Mouse (Mus musculus): ENCODE measurements around the gene Tmprss11c.
"Not testable (repeated sequence)": the region's sequence is repeated elsewhere in the genome, so short reads cannot be mapped to it uniquely, and the experiment has no call there.

DNA sequence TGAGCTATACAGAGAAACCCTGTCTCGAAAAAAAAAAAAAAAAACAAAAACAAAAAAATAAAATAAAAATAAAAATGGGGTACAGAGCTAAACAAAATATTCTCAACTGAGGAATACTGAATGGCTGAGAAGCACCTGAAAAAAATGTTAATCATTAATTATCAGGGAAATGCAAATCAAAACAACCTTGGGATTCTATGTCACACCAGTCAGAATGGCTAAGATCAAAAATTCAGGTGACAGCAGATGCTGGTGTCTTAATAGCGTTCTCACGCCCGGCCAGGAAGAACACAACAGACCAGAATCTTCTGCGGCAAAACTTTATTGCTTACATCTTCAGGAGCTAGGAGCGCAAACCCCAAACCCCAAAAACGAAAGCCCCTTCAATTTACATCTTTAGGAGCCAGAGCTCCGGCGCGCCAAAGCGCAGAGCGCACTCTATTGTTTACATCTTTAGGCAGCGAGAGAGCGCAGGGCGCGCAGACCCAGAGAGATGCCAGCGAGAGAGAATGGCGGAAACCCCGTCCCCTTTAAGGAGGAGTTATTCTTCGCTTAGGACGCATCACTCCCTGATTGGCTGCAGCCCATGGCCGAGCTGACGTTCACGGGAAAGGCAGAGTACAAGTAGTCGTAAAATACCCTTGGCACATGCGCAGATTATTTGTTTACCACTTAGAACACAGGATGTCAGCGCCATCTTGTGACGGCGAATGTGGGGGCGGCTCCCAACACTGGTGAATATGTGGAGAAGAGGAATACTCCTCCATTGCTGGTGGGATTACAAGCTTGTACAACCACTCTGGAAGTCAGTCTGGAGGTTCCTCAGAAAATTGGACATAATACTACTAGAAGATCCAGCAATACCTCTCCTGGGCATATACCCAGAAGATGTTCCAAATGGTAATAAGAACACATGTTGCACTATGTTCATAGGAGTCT, 29.2 kb upstream of the Tmprss11c start:
- not testable (repeated sequence) for TF ChIP-seq CTCF (IDR thresholded peaks at IDR 0.05; ENCODE audit: low read depth, low read length); POLR2A (IDR thresholded peaks at IDR 0.05; ENCODE audit: extremely low read depth, insufficient read depth, low read length)
